18 mouse cellular contexts compared by ENCODE assay signal in the genomic region with DNA sequence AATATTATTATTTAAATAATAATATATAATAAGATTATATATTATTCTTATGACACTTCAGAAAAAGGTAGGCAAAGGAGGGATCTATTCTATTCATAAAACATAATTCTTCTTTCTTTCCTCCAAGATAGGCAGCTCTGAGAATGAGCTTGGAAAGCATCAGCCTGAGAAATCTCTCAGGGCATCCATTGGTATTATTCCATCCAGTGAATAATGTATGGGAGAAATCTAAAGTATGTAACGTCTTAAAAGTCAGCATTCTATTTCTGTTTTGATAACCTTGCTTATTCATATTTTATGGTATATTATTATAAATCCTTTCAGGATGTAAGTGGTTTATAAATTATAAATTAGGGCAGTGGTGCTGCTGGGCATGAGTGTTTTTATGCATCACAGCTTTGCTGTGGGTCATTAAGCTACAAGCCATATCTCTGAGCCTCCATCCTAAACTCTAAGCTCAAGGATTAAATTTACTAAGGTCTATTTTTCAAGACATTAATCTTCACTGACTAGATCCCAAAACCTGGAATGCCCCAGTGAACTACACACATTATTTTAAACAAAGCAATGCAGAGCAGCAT.
"Had no signal": no experiment of that assay in that cellular context is flagged by ENCODE, and none has a peak within 500 bp of the region (broad histone marks: within the 10 kb centered on the region; RNA-seq: fewer than 3 reads in every experiment).

No protein-coding gene starts in this region.

- H3K4me1 ChIP-seq: limb, embryonic 12.5 days; limb, embryonic 15.5 days; stomach, embryonic 15.5 days had no signal

- H3K4me3 ChIP-seq: limb, embryonic 12.5 days; limb, embryonic 15.5 days; stomach, embryonic 15.5 days had no signal

- H3K9ac ChIP-seq: limb, embryonic 12.5 days; limb, embryonic 15.5 days; liver, embryonic 14.5 days; liver, postnatal 0 days; lung, embryonic 14.5 days; stomach, embryonic 15.5 days had no signal

- H3K4me2 ChIP-seq: limb, embryonic 12.5 days; limb, embryonic 15.5 days; liver, embryonic 11.5 days; lung, embryonic 14.5 days; stomach, embryonic 15.5 days had no signal

- DNase-seq: kidney, adult 2 months; kidney, postnatal 14 days; kidney, postnatal 4 days; left cerebral cortex, postnatal 4 days; liver, postnatal 0 days; lung, embryonic 14.5 days; right cerebral cortex, adult 18-20 months; right cerebral cortex, postnatal 25 days; spleen, adult 18-20 months; thymus, postnatal 25 days had no signal

- H3K36me3 ChIP-seq: limb, embryonic 12.5 days; limb, embryonic 15.5 days; stomach, embryonic 15.5 days had no signal

- ATAC-seq: intestine, postnatal 0 days; liver, postnatal 0 days; lung, postnatal 0 days had no signal

- H3K27me3 ChIP-seq: limb, embryonic 12.5 days; limb, embryonic 15.5 days; stomach, embryonic 15.5 days had no signal

- H3K27ac ChIP-seq: limb, embryonic 12.5 days; limb, embryonic 15.5 days; liver, embryonic 14.5 days; macrophage; stomach, embryonic 15.5 days had no signal

- H3K9me3 ChIP-seq: limb, embryonic 12.5 days; limb, embryonic 15.5 days; stomach, embryonic 15.5 days had no signal
